Mouse (Mus musculus) liver, postnatal 0 days (tissue): ENCODE data around the gene Wipf1.

ENCODE experiments used
- CTCF ChIP-seq: sonication (generic); IDR thresholded peaks from 2 replicates; pipeline ENCODE4 v1.5.1; 2016; ENCODE audit warnings: antibody characterized with exemption, low read depth
- EP300 ChIP-seq: IDR thresholded peaks from 2 replicates; pipeline ENCODE4 v1.6.1; 2016; ENCODE audit warnings: antibody characterized with exemption, low read depth, mild to moderate bottlenecking

DNA sequence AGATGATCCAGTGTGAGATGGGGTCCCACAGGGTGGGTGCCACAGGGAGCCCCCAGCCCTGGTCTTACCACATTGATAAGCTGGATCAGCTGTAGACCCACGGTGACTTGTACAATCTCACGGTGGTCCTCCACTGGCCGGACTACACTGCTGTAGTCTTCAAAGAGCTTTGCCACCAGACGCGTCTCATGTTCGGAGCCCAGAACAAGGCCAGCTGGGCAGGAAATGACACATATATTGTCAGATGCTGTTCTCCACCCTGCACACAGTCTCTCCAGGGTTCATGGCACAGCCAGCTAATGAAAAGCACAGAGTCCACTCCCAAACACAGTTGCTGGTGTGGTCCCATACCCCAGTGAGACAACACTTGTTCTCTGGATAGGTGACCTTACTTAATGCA, 44.9 kb upstream of the Wipf1 start:
- TF ChIP-seq CTCF (no peak), EP300 (no peak)
